Mouse (Mus musculus): ENCODE data around the gene Olfr20.

DNA sequence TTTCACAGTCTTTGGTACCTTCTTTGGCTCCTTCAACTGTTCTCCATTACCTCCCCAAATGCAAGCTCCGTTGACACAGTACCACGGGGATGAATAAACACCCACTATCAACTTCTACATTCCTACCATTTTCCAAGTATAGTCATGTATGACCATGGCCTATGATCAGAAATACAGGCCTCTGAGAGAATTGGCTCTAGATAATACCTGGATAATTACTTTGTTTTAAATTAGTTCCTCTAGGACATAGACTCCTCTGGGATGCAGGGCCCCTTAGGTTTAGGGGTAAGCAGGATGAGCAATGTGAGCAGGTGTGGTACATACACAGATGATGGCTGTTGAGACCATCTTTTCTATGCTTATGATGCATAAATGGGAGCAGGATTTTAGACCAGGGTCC is 20.4 kb downstream of the Olfr20 start, which contains the start of gene Olfr376:
- TF ChIP-seq CTCF (IDR thresholded peaks at IDR 0.05; ENCODE audit: low read depth) (no peak), EP300 (IDR thresholded peaks at IDR 0.05; ENCODE audit: low read depth) (no peak)

Data from heart, postnatal 0 days (tissue).